Mouse (Mus musculus): ENCODE results near the gene Syt11.
"Not testable (repeated sequence)": the region's sequence is repeated elsewhere in the genome, so short reads cannot be mapped to it uniquely, and the experiment has no call there.

DNA sequence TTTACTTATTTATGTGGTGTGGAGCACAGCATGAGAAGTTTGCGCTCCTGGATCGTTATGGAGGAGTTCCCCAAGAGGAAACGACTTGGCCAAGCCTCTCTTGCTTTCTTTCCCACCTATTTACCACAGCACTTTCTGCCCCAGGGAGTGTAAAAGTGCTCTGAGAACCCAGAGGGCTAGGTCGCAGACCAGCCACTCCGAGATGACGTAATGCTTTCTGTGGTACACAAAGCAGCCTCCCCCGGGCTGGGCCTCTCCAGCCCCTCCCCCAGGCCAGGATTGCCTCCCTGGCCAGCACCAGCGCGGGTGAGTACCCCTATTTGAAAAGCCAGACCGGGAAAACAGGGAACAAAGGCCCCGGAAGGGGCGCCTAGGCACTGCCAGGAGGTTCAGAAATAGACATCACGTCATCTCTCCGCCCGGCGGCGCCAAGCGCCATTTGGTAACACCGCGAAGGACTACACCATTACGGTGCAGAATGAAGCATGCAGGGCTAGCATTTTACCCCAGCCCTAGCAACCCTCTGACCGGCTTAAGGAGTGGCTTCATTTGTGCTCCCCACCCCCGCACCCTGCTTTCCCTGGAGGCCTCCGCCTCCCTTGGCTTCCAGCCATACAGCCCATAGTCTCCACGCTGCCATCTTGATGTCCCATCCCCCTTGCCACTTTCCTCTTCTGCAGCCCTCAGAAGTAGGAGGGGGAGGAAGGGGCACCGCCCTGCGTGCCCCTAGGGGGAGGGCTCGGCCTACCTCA is 3.6 kb downstream of the Syt11 start:
- TF ChIP-seq POLR2A (IDR thresholded peaks at IDR 0.05; ENCODE audit: control insufficient read depth, low read depth, low read length); CTCF (IDR thresholded peaks at IDR 0.05; ENCODE audit: control insufficient read depth, insufficient read depth, insufficient replicate concordance, low read depth, low read length): not testable (repeated sequence)

All from testis, adult 2 months (tissue).